Mouse (Mus musculus) CD4-positive, CD25-positive, alpha-beta regulatory T cell, adult 2 months (primary cell): Measurements from ENCODE around the gene Vmn1r117.
"Not testable (repeated sequence)": the region's sequence is repeated elsewhere in the genome, so short reads cannot be mapped to it uniquely, and the experiment has no call there.

Experiments used
- DNase-seq: peaks from one replicate; pipeline ENCODE4 v3.0.0-alpha.2; 2012; ENCODE audit warnings: low read depth, low spot score

The Vmn1r117 gene

DNA sequence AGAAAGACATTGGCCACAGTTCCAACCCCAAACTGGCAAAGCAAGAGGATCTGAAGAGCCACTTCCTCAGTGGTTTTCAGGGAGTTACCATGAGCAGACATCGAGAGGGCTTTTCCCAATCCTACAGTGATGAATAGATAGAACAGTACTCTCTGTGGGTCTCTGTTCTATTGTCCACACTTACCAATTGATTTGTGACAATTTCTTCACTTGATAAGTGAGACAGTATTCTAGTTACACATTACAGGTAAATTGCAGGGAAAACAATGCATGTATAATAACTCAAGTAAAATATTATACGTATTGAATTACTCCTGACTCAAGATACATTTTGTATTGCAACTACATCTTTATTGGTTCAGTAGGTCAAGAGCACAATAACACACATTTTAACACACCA lies at the start of gene Vmn1r117:
TSS of gene Vmn1r117 (minus strand) at position 101 of the 400 bp plus-strand sequence.
- DNase-seq, result not testable (repeated sequence)

DNA sequence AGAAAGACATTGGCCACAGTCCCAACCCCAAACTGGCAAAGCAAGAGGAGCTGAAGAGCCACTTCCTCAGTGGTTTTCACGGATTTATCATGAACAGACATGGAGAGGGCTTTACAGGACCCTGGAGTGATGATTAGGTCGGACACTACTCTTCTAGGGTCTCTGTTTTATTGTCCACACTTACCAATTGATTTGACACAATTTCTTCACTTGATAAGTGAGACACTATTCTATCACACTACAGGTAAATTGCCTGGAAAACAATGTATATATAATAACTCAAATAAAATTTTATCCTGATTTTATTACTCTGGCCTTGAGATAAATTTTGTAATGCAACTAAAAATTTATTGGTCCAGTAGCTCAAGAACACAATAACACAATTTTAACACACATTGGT lies 28.3 kb upstream of the Vmn1r117 start, which contains the start of gene Vmn1r118:
TSS of gene Vmn1r118 (minus strand) at position 101 of the 400 bp plus-strand sequence.
- DNase-seq, result not testable (repeated sequence)

DNA sequence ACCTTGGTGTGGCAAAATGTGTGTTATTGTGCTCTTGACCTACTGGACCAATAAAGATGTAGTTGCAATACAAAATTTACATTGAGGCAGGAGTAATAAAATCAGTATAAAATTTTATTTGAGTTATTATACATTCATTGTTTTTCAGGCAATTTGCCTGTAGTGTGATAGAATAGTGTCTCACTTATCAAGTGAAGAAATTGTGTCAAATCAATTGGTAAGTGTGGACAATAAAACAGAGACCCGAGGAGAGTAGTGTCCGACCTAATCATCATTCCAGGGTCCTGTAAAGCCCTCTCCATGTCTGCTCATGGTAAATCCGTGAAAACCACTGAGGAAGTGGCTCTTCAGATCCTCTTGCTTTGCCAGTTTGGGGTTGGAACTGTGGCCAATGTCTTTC lies 12.0 kb downstream of the Vmn1r117 start, which contains the start of gene Vmn1r116:
TSS of gene Vmn1r116 (plus strand) at position 301 of the 400 bp plus-strand sequence.
- DNase-seq, result not testable (repeated sequence)

DNA sequence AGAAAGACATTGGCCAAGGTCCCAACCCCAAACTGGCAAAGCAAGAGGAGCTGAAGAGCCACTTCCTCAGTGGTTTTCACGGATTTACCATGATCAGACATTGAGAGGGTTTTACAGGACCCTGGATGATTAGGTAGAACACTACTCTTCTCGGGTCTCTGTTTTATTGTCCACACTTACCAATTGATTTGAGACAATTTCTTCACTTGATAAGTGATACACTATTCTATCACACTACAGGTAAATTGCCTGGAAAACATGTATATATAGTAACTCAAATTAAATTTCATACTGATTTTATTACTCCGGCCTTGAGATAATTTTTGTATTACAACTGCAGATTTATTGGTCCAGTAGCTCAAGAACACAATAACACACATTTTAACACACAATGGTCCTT lies 39.0 kb downstream of the Vmn1r117 start, which contains the start of gene Vmn1r115:
TSS of gene Vmn1r115 (minus strand) at position 101 of the 400 bp plus-strand sequence.
- not testable (repeated sequence) for DNase-seq
